Mouse (Mus musculus) hematopoietic stem cell, adult 5-6 weeks (primary cell): ENCODE results near the gene Srp72. TPM values are rescaled to one million over a fixed set of nuclear protein-coding genes. Genes with fewer than 3 reads are reported as not detected.

Experiments
- ATAC-seq, 2 experiments: fragments of 125-278 bp in 1 of 2; replicated peaks in 1 of 2; 2 replicates each; pipeline ENCODE4 v1.8.0; 2016 to 2017; ENCODE audit warnings: inconsistent platforms in 2 of 2, mild to moderate bottlenecking in 2 of 2, moderate number of reproducible peaks in 2 of 2, low read depth in 1 of 2, moderate TSS enrichment in 1 of 2; ENCODE audit not compliant: low FRiP score in 2 of 2, poor library complexity in 2 of 2, severe bottlenecking in 2 of 2, insufficient read depth in 1 of 2, low TSS enrichment in 1 of 2
- total RNA-seq: library from RNA; stranded (forward); fragments of 172-1452, 232-1000 nt; gene quantifications from 2 replicates; pipeline ENCODE4 v1.2.3, GENCODE M21; 2017

The Srp72 gene
- total RNA-seq = 130 and 142 TPM in 2 replicates

DNA sequence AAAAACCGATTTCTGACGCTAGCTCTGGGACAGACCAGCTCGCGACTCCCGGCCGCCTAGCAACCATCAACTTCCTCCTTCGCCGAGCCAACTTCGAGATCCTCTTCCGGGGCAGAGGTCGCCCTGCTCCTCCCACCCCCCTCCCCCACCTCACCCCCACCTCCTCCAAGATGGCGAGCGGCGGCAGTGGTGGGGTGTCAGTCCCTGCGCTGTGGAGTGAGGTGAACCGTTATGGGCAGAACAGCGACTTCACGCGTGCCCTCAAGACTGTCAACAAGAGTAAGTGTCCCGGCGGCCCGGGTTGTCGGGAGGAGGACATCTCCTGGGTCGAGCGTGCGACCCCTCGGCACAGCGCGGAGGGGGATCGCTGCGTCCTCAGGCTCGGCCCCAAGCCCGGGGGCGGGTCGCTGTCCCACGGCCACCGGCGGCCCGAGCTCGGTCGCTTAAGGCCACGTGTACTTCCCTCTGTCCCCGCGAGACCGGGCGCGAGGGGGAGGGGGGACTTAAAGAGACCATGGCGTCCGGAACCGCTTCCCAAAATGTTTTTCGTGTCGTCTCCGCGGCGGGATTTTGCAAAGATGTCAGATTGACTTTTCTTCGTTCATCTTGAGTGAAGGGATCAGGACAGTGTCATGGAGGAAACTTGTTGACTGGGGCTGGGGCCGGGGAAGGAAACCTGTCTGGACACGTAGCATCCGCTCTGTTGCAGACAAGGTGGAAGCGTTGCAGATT is at the start of gene Srp72:
Gene Srp72 (plus strand): TSS at position 130 of the 732 bp plus-strand sequence.
- peak; percentile 89 to 91 for ATAC-seq

DNA sequence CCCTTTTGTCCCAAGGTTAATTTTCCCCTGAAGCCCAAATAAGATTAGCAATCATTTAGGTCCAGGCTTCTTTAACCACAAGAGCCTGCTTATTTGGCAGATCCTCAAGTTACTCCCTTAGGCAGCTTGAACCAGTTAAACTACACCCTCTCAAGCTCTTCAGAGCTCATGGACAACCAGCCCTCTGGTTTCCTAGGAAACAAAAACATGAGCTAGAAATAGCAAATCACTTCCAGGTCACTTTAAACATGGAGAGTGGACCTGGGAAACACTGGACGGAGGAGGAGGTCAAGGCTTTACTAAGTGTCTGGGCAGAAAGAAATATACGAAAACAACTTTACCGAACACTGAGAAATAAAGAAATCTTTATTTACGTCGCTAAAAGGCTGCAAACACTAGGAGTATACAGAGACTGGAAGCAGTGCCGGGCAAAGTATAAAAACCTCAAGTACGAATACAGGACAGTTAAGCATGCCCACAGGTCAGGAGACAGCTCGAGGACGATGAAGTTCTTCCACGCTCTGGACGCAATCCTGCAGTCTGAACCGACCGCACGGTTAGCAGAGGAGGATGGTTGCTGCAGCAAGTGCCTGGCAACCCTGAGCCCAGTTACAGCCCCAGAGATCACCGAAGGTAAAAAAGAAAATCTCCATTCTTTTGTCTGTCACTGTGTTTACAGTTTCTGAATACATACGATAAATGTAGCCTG is 46.2 kb upstream of the Srp72 start:
- ATAC-seq = no peak

DNA sequence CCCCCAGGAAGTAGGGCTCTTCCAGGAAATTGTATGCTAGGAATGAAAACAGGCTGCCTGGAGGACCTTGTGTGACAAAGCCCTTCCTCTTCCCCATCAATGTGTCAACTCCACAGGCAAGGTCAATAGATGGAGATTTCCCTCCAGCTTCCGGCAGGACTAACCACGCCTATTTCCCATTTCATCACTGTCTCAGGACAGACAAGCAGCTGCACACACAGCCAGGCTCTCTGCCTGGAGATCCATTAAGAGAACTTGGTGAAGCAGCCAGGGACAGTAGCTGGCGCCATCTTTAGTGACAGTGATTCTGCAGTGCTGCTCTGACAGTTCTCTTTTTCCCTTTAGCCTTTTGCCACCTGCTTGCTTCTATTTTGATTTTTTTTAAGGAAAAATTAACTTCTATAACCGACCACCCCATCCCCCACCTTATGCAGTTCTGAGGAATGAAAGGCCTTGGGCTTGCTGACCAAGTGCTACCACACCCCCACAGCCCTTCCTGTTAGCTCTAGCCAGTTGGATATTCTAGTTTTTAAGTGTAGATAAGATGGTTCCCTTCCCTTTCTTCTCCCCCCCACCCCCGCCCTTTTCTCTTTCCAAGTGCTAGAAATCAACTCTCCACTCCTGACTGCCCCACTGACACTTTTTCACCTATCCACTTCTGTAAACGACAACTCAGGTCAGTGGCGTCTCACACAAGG is 45.2 kb upstream of the Srp72 start:
- ATAC-seq = peak in 1 of 2 experiments; percentile 48; a peak in 1 of 4 replicates

DNA sequence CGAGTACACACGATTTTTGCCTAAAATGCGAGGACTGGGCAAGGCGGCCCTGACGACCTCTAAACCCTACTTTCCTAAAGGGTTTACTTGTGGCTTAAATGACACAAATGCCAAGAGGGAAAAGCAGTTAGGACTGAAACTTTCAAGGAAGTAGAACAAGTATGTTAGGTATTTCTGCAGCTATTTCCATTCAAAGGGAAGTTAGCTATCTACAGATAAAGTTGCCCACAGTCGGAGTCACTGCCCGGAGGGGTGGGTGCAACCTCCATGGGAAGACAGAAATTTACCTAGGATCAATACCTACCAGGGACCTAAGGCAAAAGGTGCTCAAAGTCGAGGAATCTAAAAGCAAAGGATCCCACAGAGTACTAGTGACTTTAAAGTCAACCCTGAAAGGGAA is 34.8 kb upstream of the Srp72 start:
- no peak for ATAC-seq

DNA sequence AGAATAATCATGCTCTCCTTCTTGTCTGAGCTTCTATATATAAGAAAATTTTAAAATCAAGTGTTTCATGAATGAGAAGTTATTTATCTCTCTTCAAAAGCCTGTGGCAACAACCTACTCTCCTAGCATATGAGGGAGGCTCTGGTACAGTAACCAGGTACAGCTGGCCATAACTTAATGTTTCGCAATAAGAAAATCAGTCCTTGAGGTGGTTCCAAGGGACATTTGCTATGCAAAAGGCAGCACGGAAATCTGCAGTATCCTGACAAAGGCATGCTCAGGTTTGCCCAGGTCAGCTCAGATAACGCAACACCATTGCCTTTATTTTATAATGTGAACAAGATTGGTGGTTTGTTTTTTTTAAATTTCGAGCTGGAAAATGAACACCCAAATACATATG is 32.5 kb upstream of the Srp72 start:
- no peak for ATAC-seq

DNA sequence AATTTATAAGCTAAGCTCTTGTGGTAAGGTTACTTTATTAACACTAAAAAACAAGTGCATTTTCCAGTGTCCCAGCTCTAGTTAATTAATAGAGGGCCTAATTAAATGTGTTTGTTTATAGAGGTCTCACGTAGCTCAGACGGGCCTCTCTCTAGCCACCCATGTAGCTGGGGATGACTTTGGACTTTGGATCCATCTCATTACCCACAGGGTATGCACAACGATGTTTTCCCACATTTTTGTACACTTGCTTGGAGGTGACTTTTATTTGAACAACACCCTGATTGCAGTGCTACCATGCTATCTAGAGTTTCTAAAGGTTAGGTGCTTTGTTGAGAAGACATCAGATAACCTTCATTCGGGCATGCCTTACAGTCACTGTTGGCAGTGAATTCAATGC is 32.0 kb upstream of the Srp72 start:
- no peak for ATAC-seq

DNA sequence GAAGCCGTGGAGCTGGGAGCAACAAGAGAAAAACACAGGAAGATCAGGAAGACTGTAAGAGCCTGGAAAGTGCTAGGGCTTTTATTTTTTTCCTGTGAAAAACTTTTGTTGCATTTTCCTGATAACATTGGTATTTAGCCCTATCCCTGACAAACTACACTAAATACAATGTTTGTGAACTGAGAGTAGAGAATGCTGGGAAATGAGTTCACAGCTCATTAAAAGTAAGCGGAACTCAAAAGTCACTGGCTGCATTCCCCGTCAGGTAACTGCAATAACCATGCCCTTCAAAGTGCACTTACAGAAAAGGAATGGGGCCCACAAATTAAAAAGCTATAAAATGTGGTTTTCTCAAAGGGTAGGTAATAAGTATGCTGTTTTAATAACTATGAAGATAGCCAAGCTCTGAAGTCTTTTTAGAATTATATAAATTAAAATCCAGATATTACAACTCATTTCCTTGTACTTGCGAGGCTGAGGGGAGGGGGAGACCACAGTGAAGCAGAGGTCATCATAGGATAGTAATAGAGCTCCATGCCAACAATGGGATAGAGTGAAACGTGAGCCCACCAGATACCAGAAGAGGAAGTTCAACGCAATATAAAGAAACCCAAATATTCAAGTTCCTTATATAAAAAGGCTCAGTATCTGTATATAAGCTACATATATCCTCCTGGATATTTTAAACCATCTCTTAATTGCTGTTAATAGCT is 29.4 kb upstream of the Srp72 start:
- no peak for ATAC-seq

DNA sequence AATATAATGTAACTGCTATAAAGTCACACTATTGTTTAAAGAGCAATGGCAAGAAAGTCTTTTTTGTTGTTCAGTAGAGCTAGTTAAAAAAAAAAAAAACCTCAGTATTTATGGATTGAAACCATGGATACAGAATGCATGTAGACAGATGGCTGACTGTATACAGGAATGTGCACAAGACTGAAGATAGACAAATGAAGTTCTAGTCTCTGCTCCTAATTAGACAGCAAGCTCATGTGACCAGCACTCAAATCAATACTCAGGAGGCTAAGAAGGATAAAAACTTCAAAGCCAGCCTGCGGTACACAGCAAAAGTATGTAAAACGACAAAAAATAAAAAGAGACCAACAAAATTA is 28.8 kb upstream of the Srp72 start:
- no peak for ATAC-seq

DNA sequence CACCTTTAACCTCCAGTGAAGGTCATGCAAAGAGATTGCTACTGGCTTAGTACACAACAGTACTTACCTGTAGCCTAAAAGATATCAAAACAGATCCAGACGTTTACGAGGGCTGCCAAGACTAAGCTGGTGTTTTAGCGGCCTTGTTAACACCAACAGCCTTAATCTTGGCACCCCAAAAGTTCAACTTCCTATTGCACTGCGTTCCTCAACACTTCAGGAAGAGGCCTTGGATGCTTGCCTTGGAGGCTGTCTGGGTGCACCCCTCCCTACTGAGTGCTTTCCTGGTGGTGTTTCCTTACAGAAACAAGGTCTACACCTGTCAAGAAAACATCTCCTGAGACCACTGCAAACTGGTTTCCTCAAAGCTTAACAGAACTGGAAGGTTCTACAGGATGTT is 27.3 kb upstream of the Srp72 start:
- no peak for ATAC-seq

DNA sequence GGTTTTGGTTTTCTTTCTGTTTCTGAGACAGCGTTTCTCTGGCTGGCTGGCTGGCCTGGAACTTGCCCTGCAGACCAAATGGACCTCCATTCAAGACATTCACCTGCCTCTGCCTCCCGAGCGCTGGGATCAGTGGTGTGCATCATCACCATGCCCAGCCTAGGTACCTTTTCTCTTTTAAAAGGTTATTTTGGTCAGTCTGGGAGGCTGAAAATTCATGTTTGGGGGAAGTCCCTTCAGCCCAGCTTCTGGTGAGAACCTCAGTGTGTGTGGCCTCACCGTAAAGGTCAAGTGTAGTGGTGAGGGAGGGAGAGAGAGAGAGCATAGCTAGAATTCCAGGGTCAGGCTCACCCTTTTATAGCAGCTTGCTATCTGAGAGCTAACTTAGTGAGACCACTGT is 26.7 kb upstream of the Srp72 start:
- ATAC-seq = no peak

DNA sequence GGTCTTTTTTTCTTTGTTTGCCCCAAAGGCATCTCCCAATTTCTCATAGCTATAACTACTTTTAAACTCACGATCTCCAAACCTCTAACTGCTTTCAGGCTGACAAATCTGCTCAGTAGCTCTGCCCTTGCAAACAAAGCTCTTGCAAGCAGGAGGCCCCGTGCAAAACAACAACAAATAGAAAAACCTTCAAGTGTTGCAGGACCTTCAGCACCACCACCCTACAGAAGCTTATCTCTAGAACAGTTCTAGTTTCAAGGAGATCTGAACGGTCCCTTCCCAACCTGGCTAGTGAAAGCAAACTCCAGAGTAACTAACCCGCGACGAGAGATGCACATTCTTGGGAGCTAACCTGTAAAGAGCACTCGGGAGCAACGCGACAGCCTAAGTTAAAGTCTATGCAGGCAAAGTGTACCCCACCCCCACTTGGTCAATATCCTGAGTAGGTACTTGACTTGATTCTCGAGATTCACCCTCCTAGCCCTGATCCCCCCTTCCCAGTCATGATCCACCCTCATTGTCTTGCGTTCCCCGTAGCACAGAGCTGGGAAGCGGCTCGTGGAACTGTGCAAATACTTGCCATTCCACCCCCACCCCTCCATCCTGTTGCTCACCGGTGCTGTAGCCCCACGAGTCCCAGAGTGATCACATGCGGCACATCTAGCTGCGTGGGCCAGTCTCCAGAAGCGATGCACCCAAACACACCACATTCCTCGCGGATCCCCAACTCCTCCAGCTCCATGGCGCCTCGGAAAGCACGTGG is 24.0 kb upstream of the Srp72 start:
- ATAC-seq = no peak

DNA sequence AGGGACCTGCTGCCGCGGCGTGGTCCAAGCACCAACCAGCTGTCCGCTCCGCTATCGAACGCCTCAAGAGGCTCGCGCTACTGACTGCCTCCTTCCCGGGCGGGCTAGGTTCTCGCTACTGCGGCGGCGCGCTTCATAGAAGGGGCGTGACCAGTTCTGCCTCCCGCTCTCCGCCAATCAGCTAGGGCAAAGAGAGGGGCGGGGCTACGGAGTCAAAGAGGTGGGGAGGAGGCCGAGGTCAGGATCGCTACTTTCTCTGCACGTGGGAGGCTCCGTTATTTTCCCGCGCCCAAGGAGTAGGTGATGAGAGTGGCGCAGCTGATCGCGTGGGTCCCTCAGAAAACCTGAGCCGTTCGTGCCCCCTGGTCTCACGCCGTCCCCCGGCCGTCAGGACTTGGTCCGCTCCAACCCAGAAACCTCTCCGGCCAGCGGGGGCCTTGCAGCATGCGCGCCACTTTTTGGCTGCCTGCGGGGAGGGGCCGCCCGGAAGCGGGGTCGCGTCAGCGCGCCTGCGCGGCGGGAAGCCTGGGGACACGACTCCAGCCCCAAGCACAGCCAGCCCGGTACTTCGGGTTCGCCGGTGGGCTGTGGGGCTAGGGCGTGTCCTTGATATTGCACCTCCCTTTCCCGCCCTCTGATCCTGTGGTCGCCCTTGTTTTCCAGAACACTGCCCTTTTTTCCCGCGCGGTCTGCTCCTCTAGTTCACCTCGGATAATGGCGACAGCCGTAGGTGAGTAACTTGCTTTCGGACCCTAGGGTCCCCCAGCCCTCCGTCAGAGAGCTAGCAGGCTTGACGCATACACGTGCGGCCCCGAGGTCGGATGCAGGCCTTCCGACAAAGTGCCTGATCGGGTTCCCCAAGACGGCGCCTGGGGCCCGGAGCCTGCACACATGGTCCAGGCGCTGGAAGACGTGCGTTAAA is 23.1 kb upstream of the Srp72 start, which contains the start of the genes Paics and Ppat:
Gene Paics (plus strand): TSS at position 202 of the 922 bp plus-strand sequence.
Gene Ppat (minus strand): TSS at position 473 of the 922 bp plus-strand sequence.
- ATAC-seq = peak; percentile 85 to 94

DNA sequence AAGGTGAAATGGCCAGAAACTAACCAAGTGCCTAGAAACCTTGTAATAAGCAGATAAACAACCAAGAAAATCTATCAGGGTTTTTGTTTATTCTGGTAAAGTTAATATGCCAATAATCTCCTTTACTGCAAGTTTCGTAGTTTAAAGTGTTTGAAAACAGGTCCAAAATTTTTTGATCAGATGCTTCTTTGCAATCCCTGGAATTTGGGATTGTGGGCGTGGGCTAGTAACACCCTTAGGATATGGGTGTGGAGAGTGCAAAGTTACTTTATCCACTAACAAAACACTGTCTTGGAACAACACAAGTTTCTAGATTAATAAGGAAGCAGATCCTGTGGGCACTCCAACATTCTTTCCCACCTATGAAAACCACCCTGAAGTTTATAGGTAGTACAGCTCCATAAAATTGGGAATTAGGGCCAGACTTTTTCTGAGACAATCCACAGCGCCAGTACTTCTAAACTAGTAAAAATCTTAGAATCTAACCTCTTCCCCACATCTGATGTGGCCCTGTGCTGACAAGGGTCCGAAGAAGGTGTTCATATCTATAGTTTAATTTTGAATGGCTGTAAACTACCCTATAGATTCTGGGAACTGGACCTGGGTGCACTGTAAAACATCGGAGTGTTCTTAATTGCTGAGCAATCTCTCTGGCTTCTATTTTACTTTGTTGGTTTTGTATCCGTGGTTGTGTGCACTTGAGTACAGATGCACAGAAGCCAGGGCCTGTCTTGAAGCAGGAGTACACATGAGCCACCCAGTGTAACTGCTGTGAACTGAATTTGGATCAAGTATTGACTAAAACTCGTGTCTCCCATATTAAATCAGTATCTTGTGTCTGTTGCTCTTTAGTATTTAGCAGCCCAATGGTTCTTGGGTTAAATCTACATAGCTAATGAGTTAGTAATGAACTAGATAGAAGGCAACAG is 22.1 kb upstream of the Srp72 start:
- ATAC-seq = no peak

DNA sequence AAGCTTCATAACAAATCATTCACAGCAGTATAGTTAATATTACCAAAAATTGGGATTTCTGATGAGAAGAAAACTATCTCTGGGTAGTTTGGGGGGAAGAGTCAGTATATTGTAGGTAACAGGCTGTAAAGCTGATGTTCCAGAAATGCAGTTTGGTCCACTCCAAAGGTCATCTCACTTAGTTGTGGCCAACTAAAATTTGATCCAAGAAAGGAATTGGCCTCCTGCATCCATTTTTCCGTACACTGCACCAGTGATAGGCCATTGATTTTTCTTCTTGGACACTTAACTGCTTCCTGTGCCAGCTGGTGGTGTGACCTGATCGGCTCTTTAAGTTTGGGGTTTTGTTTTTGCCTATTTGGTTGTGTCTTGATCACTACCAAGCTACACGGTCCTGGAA is 20.7 kb upstream of the Srp72 start:
- ATAC-seq = no peak

DNA sequence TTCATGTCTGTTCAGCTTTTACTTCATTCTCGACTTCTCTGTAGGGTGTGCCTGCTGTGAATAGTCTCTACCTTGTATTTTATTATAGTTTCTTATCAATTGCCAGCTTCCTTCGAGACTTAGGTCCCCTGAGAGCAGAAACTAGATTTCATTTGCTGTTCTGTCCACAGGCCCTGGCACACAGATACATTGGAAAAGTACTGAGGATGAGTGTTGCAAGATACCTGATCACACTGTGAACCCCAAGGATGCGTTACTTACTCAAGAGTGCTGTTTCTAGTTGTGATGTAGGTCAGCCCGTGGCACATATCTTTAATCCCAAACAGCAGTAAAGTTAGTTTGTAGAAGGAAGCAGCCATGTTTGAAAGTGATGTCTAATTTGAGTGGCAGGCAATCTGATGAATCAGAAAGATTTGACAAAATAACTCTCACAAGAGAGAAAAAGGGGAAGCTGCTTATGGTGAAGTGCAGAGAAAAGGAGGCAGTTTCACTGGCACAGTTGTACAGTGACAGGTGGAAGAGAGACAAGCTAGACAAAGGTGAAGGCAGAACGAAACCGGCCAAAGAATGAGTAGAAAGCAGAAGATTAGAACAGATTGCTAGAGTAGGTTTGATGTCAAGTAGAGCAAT is 20.1 kb upstream of the Srp72 start:
- no peak for ATAC-seq
